Mouse (Mus musculus): ENCODE data around the gene Nrcam. TPM values are rescaled to one million over a fixed set of nuclear protein-coding genes. Genes with fewer than 3 reads are reported as not detected.

Gene Nrcam
- polyA plus RNA-seq, 1 experiment: not detected

DNA sequence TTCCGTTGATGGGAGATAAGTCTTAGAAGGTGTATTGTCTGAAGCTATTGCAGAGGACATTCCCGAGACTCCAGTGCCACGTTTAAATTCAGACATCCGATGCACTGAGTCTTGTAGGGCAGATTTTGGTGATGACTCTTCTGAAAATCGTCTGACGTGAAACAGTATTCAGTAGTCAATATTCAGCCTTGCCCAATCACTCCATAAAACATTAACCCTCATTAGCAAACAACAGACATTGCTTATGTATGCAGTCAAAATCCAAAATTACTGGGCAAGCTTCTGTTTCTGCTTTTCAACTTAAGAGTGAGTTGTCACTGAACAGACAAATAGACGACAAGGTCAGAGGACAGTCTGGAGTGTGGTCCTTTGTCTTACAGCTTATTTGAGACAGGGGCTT is 57.7 kb downstream of the Nrcam start:
- Histone ChIP-seq H3K27me3 (ENCODE audit: control insufficient read depth) (no peaks in the 10 kb centered on the region), H3K9me3 (ENCODE audit: control insufficient read depth, low read length) (no peaks in the 10 kb centered on the region), H3K36me3 (ENCODE audit: control insufficient read depth) (no peaks in the 10 kb centered on the region), H3K4me3 (replicated peaks) (no peak overlapping the region), H3K4me1 (ENCODE audit: control insufficient read depth) (no peaks in the 10 kb centered on the region)
- no peak for TF ChIP-seq GATA1 (IDR thresholded peaks at IDR 0.05; ENCODE audit: low read length)
- no peak for TF ChIP-seq TAL1 (IDR thresholded peaks at IDR 0.05; ENCODE audit: low read length)

GRCm38 (mm10) chr12:44388220-44388619 is 59.5 kb downstream of the Nrcam start:
- H3K27me3 ChIP-seq (ENCODE audit: control insufficient read depth): no peaks in the 10 kb centered on the region
- H3K4me3 ChIP-seq (replicated peaks): no peak overlapping the region
- H3K36me3 ChIP-seq (ENCODE audit: control insufficient read depth): no peaks in the 10 kb centered on the region
- TF ChIP-seq GATA1 (IDR thresholded peaks at IDR 0.05; ENCODE audit: low read length): no peak
- TF ChIP-seq TAL1 (IDR thresholded peaks at IDR 0.05; ENCODE audit: low read length): no peak
- no peaks in the 10 kb centered on the region for H3K4me1 ChIP-seq (ENCODE audit: control insufficient read depth)
- no peaks in the 10 kb centered on the region for H3K9me3 ChIP-seq (ENCODE audit: control insufficient read depth, low read length)

DNA sequence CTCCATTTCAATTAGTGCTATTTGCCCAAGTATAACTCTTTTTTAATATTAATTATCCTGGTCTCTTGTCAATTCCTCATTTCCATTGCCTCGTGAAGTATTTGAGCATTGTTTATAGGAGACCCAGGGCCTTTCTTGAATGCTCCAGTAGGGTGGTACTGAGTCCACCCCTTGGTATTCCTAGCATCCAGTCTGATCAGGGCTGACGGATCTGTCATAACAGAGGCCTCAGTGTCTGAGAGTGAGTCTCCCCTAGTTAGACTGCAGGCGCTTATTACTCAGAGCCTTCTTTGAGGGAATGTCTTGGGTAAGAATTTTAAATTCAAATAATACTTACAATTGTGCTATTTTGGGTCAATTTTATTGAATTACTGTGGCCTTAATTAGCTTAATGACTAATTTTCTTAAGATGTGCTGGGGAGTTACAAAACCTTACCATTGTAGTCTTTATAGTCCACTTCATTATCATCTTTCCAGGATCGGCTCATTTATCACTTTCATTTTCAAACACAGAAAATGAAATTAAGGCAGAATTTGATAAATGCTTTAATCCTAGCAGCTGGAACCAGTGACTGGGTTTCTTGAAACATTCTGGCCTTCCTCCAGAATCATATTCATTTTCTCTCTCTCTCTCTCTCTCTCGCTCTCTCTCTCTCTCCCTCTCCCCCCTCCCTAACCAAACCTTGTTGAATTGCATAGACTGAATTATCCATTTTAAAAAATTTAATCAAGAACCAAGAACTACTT is 61.9 kb downstream of the Nrcam start:
- no peaks in the 10 kb centered on the region for H3K9me3 ChIP-seq (ENCODE audit: control insufficient read depth, low read length)
- H3K4me3 ChIP-seq (replicated peaks): no peak overlapping the region
- no peaks in the 10 kb centered on the region for H3K27me3 ChIP-seq (ENCODE audit: control insufficient read depth)
- no peaks in the 10 kb centered on the region for H3K36me3 ChIP-seq (ENCODE audit: control insufficient read depth)
- TF ChIP-seq TAL1 (IDR thresholded peaks at IDR 0.05; ENCODE audit: low read length) (no peak), GATA1 (IDR thresholded peaks at IDR 0.05; ENCODE audit: low read length) (no peak)
- no peaks in the 10 kb centered on the region for H3K4me1 ChIP-seq (ENCODE audit: control insufficient read depth)

DNA sequence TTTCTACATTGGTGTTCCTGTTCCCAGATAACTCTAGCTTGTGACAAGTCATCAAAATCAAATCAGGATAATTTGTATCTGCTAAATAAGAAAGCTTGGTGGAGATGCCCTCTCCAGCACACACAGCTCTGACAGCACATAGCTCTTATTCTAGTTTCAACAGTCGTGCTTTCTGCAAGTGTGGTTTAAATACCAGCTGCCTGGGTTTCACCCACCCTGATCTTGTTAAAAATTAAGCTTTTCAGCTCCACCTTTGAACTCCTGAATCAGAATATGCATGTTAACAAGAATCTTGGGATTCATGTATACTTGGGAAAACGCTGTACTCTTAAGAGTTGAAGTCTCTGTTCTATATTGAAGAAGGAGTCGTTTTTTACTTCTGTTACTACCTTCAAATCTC is 66.2 kb downstream of the Nrcam start:
- no peak overlapping the region for H3K4me3 ChIP-seq (replicated peaks)
- no peaks in the 10 kb centered on the region for H3K27me3 ChIP-seq (ENCODE audit: control insufficient read depth)
- TF ChIP-seq TAL1 (IDR thresholded peaks at IDR 0.05; ENCODE audit: low read length) (no peak), GATA1 (IDR thresholded peaks at IDR 0.05; ENCODE audit: low read length) (no peak)
- H3K9me3 ChIP-seq (ENCODE audit: control insufficient read depth, low read length): no peaks in the 10 kb centered on the region
- H3K36me3 ChIP-seq (ENCODE audit: control insufficient read depth): no peaks in the 10 kb centered on the region
- no peaks in the 10 kb centered on the region for H3K4me1 ChIP-seq (ENCODE audit: control insufficient read depth)

DNA sequence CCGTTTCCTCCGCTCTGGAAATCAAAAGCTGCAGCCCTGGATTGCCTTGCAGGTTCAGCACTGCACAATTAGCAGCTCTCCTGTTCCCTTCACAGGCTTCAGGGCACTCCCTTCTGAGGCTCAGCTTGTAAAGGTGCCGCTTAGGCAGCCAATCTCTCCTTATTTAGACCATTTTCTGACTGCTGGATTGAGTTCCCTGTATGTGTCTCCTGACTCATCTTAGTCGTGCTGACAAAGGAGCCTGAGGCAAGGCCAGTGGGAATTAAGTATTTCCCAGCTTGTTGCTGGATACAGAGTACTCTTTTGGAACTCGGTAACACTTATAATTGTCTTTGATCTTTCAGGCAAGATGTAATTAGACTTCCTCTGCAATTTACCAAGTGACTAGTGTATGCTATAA is 69.1 kb downstream of the Nrcam start:
- no peaks in the 10 kb centered on the region for H3K27me3 ChIP-seq (ENCODE audit: control insufficient read depth)
- peaks cover 2% of the 10 kb centered on the region for H3K9me3 ChIP-seq (ENCODE audit: control insufficient read depth, low read length)
- no peak for TF ChIP-seq TAL1 (IDR thresholded peaks at IDR 0.05; ENCODE audit: low read length)
- no peak for TF ChIP-seq GATA1 (IDR thresholded peaks at IDR 0.05; ENCODE audit: low read length)
- H3K4me3 ChIP-seq (replicated peaks): no peak overlapping the region
- H3K4me1 ChIP-seq (ENCODE audit: control insufficient read depth): no peaks in the 10 kb centered on the region
- no peaks in the 10 kb centered on the region for H3K36me3 ChIP-seq (ENCODE audit: control insufficient read depth)

- Histone ChIP-seq H3K27me3 (ENCODE audit: control insufficient read depth) (no peaks in the 10 kb centered on the region), H3K4me1 (ENCODE audit: control insufficient read depth) (no peaks in the 10 kb centered on the region), H3K36me3 (ENCODE audit: control insufficient read depth) (no peaks in the 10 kb centered on the region), H3K9me3 (ENCODE audit: control insufficient read depth, low read length) (peaks cover 4% of the 10 kb centered on the region), H3K4me3 (replicated peaks) (no peak overlapping the region)
- TF ChIP-seq GATA1 (IDR thresholded peaks at IDR 0.05; ENCODE audit: low read length) (no peak), TAL1 (IDR thresholded peaks at IDR 0.05; ENCODE audit: low read length) (no peak)
Measured at GRCm38 (mm10) chr12:44402134-44402533, 73.4 kb downstream of the Nrcam start.

GRCm38 (mm10) chr12:44403270-44403669 is 74.6 kb downstream of the Nrcam start:
- no peak for TF ChIP-seq GATA1 (IDR thresholded peaks at IDR 0.05; ENCODE audit: low read length)
- no peak for TF ChIP-seq TAL1 (IDR thresholded peaks at IDR 0.05; ENCODE audit: low read length)
- H3K27me3 ChIP-seq (ENCODE audit: control insufficient read depth): no peaks in the 10 kb centered on the region
- H3K9me3 ChIP-seq (ENCODE audit: control insufficient read depth, low read length): peaks cover 4% of the 10 kb centered on the region
- no peak overlapping the region for H3K4me3 ChIP-seq (replicated peaks)
- no peaks in the 10 kb centered on the region for H3K36me3 ChIP-seq (ENCODE audit: control insufficient read depth)
- H3K4me1 ChIP-seq (ENCODE audit: control insufficient read depth): no peaks in the 10 kb centered on the region

GRCm38 (mm10) chr12:44403731-44404424 is 75.2 kb downstream of the Nrcam start:
- H3K9me3 ChIP-seq (ENCODE audit: control insufficient read depth, low read length): peaks cover 4% of the 10 kb centered on the region
- H3K4me3 ChIP-seq (replicated peaks): no peak overlapping the region
- H3K36me3 ChIP-seq (ENCODE audit: control insufficient read depth): no peaks in the 10 kb centered on the region
- H3K4me1 ChIP-seq (ENCODE audit: control insufficient read depth): no peaks in the 10 kb centered on the region
- no peak for TF ChIP-seq GATA1 (IDR thresholded peaks at IDR 0.05; ENCODE audit: low read length)
- no peak for TF ChIP-seq TAL1 (IDR thresholded peaks at IDR 0.05; ENCODE audit: low read length)
- no peaks in the 10 kb centered on the region for H3K27me3 ChIP-seq (ENCODE audit: control insufficient read depth)

DNA sequence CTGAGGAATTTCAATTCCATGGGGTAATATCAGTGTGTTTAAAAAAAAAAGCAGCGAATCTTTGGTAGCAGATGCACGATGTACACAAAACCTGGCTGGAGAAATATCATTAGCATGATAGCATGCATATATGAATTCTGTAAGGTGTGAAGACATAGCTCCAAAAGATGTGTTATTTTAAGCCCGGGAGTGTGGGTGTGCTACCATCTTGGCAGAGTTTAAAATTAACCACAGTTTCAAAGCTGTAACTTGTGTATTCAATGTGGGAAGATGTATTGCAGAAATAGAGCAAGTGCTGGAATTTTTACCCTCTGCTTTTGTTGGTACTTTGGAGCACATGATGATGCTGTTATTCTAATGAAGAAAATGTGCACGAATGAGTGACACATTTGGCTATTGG is 81.1 kb downstream of the Nrcam start:
- Histone ChIP-seq H3K27me3 (ENCODE audit: control insufficient read depth) (no peaks in the 10 kb centered on the region), H3K36me3 (ENCODE audit: control insufficient read depth) (no peaks in the 10 kb centered on the region), H3K4me3 (replicated peaks) (no peak overlapping the region), H3K4me1 (ENCODE audit: control insufficient read depth) (no peaks in the 10 kb centered on the region), H3K9me3 (ENCODE audit: control insufficient read depth, low read length) (no peaks in the 10 kb centered on the region)
- TF ChIP-seq GATA1 (IDR thresholded peaks at IDR 0.05; ENCODE audit: low read length) (no peak), TAL1 (IDR thresholded peaks at IDR 0.05; ENCODE audit: low read length) (no peak)

All from erythroblast, embryonic 14.5 days (primary cell).